Mouse (Mus musculus): ENCODE data around the gene Stard10. TPM values are rescaled to one million over a fixed set of nuclear protein-coding genes. Genes with fewer than 3 reads are reported as not detected.
A peak's percentile ranks its signal among the peaks of the same experiment; 100 is the strongest.

Gene Stard10
- total RNA-seq, 4 experiments from 2014 or later = 34.9 to 48.5 (median 43.7) TPM

DNA sequence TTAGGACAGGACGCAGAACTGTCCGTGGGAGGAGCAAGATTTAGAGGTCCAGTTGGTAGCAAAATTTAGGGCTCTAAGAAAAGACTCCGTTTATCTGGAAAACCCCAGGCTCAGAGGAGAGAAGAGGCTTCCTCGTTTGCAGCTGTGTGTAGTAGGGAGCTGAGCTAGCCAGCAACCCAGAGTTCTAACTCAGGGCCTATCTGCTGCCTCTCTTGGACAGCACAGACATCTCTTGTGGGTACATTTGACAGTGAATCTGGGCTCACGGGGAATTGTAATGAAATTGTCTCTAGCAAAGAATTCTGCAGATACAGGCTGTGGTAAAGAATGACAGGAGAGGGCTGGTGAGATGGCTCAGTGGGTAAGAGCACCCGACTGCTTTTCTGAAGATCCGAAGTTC, 14.2 kb upstream of the Stard10 start:
- no peak for DNase-seq (ENCODE audit: low spot score in 2 of 2)

GRCm38 (mm10) chr7:101306841-101307240, 10.0 kb upstream of the Stard10 start:
- DNase-seq (ENCODE audit: low spot score in 2 of 2) = no peak

DNA sequence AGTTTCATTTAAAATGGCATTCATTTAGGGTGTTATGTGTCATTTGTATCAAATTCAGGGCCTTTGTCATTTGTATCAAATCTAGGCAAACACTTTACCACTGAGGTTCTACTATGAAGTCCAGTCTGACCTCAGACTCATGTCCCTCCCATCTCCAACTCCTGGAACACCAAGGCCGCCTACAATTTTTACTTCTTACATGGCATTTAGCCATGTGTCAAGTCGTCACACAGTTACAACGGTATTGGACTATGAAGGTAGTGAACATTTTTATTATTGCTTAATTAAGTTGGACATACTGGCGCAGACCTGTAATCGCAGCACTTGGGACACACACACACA, 6.9 kb upstream of the Stard10 start:
- no peak for DNase-seq (ENCODE audit: low spot score in 2 of 2)

GRCm38 (mm10) chr7:101310327-101311028, 6.4 kb upstream of the Stard10 start:
- DNase-seq (ENCODE audit: low spot score in 2 of 2) = peak; percentile 98 to 99

GRCm38 (mm10) chr7:101311061-101311460, 5.8 kb upstream of the Stard10 start:
- DNase-seq (ENCODE audit: low spot score in 2 of 2) = no peak

GRCm38 (mm10) chr7:101313033-101313432, 3.9 kb upstream of the Stard10 start:
- no peak for DNase-seq (ENCODE audit: low spot score in 2 of 2)

DNA sequence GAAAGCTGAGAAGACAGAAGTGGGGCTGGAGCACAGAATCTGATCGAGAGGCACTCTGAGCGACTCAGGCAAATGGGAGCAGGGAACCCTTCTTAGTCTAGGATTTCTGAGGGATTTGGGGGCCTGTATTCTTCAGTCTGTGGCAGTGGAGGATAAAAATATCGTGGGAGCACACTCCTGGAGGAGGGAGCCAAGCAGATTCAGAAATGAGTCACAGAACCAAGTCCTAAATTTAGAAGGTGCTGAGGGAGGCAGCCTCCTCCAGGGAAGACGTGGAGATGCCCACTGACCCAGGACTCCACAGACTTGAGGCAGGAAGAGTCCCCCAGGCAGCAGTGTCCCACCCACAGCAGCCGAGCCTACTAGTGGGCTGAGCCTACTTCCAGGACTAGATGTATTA, 2.5 kb upstream of the Stard10 start:
- DNase-seq (ENCODE audit: low spot score in 2 of 2) = no peak

DNA sequence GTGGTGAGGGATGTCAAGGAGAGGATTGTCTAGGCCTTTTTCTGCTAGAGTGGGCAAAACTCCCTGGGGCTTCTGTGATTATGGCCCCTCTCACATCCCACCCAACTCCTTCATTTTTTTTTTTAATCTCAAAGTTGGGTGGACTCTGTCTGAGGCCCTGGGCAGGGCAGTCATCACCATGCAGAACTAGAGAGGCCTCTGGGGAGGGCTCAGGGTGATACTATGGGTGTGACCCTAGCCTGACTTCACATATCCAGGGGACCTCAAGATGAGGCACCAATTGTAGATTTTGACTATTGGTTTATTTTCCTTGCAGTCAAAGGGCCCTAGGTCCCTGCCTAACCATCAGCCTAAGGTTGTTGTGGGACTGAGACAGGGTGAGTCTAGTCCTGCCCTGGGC, 1.2 kb upstream of the Stard10 start:
- DNase-seq (ENCODE audit: low spot score in 2 of 2) = no peak

DNA sequence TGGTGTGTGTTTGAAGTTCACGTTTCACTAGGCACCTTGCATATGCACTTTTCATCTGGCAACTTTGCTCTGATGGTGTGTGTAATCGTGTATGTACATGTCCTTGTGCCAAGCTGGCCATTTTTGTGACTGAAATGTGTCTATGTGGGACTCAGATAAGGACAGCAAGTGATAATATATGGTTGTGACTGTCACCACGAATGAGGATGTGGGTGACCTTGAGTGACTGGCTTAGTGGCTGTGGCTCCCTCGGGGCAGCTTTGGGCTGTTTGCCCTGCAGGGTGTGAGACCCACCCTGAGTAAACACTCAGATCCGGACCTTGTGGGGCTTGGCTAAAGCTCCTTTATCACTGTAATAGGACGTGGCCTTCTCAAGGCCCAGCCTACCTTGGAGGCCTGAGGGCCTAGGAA, 290 bp upstream of the Stard10 start:
- no peak for DNase-seq (ENCODE audit: low spot score in 2 of 2)

- no peak for DNase-seq (ENCODE audit: low spot score in 2 of 2)
These were observed 2.0 kb downstream of the Stard10 start for GRCm38 (mm10) chr7:101318848-101319247.

DNA sequence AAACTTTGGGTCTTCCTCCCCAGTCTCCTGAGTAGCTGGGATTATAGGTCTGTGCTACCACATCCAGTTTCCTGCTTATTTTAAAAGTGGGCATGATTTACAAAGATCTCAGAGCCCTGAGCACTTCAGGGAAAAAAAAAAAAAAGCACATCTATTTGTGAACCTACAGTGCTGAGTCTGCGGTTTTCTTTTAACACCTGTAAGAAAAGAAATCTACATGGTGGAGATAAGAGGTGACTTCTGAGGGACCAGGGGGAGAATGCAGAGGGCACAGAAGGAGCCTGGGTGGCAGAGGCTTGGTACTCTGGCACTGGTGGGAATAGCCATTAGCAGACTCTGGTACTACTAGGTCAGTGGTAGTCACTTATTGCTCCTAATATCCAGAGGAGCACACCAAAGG, 2.9 kb downstream of the Stard10 start:
- no peak for DNase-seq (ENCODE audit: low spot score in 2 of 2)

GRCm38 (mm10) chr7:101320399-101321217, 3.7 kb downstream of the Stard10 start:
- DNase-seq (ENCODE audit: low spot score in 2 of 2) = no peak

DNA sequence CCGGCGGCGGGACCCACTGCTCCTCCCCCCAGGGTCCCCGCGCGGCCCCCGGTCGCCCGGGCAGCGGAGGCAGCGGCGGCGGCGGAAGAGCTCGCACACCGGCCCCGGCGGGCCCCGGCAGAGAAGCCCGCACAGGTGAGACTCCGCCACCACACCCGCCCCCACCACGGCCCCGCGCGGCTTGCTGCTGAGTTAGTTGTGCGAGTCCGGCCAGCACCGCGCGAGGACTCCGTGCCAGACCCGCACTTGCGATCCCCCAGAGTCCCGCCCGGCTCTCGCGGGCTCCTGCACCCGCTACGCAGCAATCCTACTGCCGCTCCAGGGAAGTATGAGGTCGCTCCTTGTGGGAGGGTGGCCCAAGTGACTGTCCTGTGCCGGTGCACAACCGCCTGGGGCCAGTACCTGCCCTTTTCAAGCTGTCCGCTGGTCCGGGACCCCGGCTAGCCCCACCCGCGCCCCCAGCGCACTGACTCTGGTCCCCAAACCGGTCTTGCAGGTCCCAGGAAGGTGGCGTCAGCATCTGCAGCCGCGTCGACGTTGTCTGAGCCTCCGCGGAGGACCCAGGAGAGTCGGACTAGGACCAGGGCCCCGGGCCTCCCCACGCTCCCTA, 4.4 kb downstream of the Stard10 start:
- no peak for DNase-seq (ENCODE audit: low spot score in 2 of 2)

DNA sequence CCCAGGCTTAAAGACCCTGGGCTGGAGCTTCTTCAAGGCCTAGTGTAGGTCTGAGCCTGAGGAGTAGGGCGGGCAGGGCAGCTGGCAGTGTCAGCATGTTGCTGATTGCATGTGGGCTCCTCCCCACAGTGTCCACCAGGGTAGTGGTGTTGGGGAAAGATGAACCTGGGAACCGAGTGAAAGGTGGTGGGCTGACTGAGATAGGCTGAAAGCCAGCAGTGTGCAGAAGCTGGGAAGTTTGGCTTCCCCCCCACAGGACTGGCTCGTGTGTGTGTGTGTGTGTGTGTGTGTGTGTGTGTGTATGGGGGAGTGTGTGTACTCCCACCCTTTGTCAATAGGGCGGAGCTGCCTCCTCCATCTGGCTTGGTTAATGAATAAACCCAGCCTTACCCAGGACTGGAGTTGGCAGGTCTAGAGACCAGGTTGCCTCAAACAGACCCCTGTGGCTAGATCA, 6.3 kb downstream of the Stard10 start:
- DNase-seq (ENCODE audit: low spot score in 2 of 2) = no peak

- DNase-seq (ENCODE audit: low spot score in 2 of 2) = no peak
These were observed 7.5 kb downstream of the Stard10 start for GRCm38 (mm10) chr7:101324142-101324962.

DNA sequence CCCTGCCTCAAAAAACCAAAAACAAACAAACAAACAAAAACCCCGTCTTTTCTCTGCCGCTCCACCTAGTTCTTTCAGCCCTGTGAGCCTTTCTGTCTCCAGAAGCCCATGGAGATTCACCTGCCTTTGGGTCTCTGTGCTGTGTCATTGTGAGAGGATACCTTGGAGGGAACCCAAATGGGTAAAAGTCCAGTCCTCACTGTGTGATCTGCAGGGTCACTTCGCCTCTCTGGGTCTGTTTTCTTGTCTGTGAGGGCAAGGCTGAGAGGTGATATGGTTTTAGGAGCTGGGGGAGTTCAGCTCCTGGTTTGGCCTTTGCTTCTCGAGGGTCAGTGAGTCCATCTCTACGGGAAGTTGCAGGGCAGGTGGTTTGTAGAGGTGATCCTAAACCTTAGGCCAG, 9.1 kb downstream of the Stard10 start:
- DNase-seq (ENCODE audit: low spot score in 2 of 2) = no peak

- no peak for DNase-seq (ENCODE audit: low spot score in 2 of 2)
These were observed 10.4 kb downstream of the Stard10 start for GRCm38 (mm10) chr7:101327263-101327662.

DNA sequence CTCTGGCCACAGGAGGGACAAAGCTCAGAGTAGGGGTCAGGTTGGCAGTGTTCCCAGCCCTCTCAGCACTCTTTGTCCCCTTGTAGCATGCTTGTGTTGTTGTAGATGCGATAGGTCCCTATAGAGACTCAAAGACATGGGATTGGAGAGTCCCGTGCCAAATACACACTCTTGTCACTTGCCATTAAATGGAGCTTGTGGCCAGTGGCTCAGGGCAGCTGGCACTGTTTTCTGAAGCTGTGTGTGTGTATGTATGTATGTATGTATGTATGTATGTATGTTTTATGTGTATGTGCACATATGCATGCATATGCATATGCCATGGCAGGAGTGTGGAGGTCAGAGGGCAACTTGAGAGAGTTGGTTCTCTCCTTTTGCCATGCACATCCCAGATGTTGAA, 10.9 kb downstream of the Stard10 start:
- no peak for DNase-seq (ENCODE audit: low spot score in 2 of 2)

GRCm38 (mm10) chr7:101328621-101329158, 11.8 kb downstream of the Stard10 start:
- no peak for DNase-seq (ENCODE audit: low spot score in 2 of 2)

DNA sequence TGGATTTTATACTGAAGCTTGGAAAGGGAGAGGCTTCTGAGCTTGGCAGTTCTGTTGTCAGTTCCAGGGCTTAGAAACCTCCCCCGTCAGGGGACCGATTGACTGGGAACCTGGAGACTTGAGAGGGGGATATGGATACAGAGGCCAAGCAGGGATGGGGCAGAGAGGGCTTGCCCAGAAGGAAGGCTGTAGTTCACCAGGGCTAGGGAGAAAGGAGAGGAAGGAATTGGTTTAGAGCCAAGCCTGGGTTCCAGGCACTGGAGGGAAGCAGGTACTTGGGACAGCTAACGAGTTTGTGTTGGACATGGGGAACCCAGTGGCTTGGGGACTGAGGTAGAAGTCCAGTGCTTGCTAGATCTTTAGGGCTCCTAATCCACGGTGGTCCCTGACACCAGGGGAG, 12.7 kb downstream of the Stard10 start:
- no peak for DNase-seq (ENCODE audit: low spot score in 2 of 2)
